Mouse (Mus musculus) fibroblast of lung, adult 2 months (primary cell): ENCODE data around the gene Chka.

Experiments
- DNase-seq: peaks from one replicate; pipeline ENCODE4 v3.0.0-alpha.2; 2011; ENCODE audit warnings: low read depth

Gene Chka

DNA sequence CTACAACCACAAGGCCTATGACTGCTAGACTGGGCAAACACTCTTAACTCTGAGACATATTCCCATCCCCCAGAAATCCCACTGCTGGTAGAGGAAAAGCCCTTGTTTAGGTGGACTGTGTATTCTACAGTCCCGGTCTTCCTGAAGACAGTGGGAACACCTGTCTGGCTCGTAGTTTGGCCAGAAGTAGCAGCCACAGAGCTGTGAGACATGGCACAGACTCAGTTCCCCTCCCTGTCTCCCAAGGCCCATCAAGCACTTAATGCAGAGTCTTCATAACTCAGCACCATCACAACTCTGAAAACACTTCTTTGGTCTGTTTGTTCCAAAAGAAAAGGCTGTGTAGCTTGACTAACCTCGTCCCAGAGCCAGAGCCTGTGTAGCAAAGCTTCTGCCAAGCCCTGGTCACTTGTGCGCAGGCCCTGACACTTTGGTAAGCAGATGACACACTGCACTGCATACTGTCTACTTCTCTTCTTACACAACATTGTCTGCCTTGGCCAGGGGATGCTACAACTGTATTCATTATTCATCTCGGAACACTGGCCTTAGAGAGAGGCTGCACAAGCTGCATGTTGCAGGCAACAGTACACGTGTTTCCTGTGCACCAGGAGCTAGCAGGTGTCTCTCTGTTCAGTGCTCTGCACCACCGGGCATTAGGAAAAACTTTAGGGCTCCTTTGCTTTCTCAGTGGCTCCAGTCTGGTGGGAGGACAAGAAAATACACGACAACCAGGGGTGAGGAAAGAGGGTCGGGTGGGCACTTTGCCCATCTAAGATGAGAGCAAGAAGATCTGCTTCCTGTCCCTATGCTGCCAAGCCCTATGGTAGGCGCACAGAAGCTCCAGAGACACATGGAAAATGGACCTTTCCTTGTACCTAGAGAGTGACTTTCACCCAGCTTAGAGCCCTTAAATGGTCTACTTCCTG is 4.6 kb upstream of the Chka start:
- no peak for DNase-seq

- DNase-seq: no peak
These were observed 3.9 kb upstream of the Chka start for GRCm38 (mm10) chr19:3847711-3848110.

- DNase-seq: no peak
These were observed 3.3 kb upstream of the Chka start for GRCm38 (mm10) chr19:3848207-3848808.

DNA sequence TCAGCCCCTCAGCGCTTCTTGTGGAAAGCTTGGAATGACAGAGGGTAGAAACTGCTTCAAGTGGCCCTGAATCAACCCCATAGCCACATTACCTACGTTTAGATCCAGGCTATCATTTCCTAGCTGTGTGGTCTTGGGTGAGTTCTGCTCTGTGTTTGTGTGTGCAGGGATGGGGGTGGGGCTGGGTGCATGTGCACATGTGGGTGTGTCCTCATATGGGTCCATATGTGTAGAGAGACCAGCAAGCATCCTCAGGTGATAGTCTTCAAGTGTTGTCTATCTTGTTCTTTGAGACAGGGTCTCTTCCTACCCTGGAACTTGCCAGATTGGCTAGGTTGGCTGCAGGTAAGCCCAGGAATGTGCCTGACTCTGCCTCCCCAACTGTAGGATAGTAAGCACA is 2.3 kb upstream of the Chka start:
- DNase-seq: no peak

GRCm38 (mm10) chr19:3850076-3850475 is 1.5 kb upstream of the Chka start:
- no peak for DNase-seq

GRCm38 (mm10) chr19:3850847-3851469 is 615 bp upstream of the Chka start:
- DNase-seq: no peak

- DNase-seq: no peak
These were observed 557 bp downstream of the Chka start for GRCm38 (mm10) chr19:3851979-3852681.

GRCm38 (mm10) chr19:3853121-3853520 is 1.5 kb downstream of the Chka start:
- DNase-seq: no peak

DNA sequence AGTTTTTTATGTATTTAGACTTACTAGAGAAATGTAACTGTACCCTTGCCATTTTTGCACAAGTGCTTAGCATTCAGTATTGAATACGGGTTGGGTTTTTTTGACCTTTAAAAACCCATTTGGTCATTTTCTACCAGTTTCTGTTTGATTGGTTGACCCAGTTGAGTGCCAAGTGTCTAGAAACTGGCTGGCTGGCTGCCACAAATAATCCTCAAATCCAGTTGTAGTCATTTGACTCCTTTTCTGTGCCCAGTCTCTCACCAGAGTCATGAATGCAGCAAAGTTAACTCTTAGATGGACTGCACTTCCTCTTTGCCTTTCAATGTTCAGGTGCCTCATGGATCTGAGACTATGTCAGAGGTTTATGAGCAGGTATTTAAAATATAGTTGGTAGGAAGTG is 2.3 kb downstream of the Chka start:
- DNase-seq: no peak

- no peak for DNase-seq
These were observed 3.5 kb downstream of the Chka start for GRCm38 (mm10) chr19:3855091-3855490.

DNA sequence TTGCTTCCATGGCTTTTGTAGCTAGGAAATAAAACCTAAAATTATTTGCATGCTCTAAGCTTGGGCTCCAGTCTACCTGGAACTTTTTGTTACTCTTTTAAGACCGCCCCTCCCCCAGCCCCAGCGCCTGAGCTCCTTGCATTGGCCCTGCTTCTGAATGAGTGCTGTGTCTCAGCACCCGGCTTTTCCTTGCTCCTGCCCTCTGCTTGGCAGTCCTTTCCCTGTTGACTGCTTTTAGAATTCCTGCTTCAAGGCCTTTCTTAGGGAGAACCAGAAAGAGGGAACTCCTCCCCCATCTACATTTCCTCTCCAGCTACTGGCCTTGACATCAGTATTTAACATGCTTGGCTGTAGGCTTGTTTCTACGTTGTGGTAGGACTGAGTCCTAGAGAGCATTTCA is 4.0 kb downstream of the Chka start:
- no peak for DNase-seq

DNA sequence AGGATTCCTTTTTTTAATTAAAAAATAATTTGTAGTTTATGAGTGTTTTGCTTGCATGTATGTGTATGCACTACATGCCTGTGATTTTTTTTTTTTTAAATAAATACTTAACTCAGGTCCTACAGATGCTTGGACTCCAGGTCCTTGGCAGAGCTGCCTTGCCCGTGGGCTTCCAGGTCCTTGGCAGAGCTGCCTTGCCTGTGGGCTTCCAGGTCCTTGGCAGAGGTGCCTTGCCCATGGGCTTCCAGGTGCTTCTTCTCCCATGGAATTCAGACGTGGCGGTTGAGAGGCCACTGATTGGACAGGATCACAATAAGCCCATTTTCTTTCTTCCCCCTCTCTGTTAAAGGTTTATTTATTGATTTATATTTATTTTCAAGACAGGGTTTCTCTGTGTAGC is 5.6 kb downstream of the Chka start:
- no peak for DNase-seq

GRCm38 (mm10) chr19:3862713-3863112 is 11.1 kb downstream of the Chka start:
- no peak for DNase-seq

DNA sequence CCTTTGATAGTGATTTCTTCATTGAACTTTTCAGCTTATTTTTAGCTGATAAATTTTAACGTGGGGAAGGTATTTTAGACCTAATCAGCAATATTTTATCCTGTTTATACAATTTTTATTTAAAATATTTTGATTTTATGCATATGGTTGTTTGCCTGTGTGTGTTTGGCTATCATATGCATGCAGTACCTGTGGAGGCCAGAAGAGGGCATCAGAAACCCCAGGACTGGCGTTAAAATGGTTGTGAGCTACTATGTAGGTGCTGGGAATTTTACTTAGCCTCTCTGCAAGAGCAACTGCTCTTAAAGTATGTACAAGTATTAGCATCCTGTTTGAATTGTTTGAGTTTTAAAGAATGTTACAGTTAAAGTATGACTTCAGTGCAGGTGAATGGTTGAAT is 13.4 kb downstream of the Chka start:
- no peak for DNase-seq

DNA sequence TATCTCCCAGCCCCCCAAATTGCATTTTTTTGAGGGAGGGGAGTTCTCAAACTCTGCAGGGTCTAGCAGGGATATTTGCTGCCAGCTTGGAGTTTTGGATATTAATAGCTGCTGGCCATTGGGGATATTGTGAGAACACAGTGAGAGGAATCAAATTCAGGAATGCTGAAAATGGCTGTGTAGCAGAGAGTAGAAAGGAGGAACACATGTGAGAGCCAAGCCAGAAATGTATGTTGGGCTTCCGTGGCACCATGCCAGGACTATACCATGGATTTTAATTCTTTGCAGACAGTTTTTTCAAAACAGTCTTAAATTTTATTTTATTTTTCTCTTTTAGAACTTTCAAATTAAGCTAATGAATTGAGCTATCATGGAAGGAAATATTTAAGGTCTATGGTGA is 16.7 kb downstream of the Chka start:
- DNase-seq: no peak

DNA sequence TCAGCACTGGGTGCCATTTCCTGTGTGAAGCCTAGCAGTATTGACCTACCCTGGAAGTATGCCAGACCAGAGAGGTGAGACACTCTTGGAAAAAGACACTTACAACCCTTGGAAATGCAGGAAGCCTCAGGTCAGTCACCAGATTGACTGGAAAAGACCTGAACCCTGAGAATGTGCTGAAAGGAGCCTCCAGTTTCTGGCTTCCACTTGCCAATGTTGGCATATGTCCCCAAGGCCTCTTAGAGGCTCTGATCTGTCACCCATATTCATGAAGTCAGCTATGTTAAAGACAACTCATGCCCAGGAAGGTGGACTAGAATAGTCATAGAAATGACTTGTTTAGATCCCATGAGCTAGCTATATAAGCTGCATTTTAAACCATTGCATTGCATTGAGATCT is 19.9 kb downstream of the Chka start:
- DNase-seq: no peak

- no peak for DNase-seq
These were observed 20.8 kb downstream of the Chka start for GRCm38 (mm10) chr19:3872373-3872772.

DNA sequence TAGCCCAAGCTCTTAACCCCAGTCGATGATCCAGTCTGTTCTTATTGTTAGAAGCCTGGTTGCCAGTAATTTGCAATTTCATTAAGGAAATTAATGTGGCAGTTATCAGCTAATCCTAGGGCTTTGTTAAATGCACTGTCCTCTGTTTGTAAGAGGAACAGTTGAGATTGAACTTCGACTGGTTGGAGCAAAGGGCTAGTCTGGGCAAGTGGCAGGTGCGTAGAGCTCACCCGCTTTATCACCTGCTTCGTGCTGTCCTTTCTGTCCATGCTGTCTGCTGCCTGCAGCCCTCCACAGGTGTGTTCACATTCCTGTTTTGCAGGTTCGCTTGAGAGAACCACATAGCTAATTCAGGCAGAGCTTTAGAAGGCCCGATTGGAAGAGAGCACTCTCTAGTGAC is 23.5 kb downstream of the Chka start:
- no peak for DNase-seq

GRCm38 (mm10) chr19:3880054-3880848 is 28.7 kb downstream of the Chka start:
- DNase-seq: no peak

DNA sequence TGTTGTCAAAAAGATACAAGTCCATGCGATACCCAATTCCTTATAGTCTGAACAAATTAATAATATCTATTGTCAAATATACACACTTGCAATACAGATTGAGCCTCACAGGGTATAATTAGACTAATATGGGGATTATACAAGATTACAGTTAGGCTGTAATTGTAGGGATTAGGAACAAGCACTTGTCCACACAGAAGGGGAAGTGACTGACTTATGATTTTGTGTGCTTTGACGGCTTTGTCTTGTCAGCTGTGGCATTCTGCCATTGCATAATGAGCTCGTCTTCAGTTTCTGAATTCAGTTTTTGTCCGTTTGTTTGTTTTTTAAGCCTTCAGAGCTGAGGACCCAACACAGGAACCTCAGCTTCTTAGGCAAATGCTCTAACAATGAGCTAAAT is 30.6 kb downstream of the Chka start:
- DNase-seq: no peak

DNA sequence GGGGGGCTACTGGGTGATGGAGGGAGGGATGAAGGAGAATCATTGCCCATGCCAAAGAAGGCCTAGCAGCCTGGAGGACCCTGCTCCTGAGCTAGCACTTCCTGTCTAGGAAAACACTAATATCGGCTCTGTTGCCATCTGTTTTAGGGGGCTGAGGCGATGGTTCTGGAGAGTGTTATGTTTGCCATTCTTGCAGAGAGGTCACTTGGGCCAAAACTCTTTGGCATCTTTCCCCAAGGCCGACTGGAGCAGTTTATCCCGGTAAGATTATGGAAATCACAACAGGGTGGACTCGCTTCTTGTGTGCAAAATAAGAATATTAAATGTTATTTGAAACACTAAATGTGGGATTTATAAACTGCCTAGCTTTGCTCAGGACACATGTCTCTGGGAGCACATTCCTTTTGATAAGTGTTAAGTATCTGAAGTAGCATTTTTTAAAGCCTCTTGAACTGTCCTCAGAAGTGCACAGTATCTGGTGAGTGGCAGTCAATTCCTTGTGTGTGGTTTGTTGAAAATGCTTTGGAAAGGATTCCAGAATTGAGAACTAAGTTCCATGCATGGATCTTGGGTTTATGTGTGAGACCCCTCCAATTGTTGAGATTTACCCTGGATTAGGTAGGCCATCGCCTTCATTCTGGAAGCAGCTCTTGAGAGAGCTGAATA is 32.9 kb downstream of the Chka start:
- no peak for DNase-seq
